Mouse (Mus musculus): ENCODE data around the gene Kif15. TPM values are rescaled to one million over a fixed set of nuclear protein-coding genes. Genes with fewer than 3 reads are reported as not detected.

Gene Kif15
- total RNA-seq, 2 experiments from 2014 or later, result 0.17 TPM; not detected in 1

DNA sequence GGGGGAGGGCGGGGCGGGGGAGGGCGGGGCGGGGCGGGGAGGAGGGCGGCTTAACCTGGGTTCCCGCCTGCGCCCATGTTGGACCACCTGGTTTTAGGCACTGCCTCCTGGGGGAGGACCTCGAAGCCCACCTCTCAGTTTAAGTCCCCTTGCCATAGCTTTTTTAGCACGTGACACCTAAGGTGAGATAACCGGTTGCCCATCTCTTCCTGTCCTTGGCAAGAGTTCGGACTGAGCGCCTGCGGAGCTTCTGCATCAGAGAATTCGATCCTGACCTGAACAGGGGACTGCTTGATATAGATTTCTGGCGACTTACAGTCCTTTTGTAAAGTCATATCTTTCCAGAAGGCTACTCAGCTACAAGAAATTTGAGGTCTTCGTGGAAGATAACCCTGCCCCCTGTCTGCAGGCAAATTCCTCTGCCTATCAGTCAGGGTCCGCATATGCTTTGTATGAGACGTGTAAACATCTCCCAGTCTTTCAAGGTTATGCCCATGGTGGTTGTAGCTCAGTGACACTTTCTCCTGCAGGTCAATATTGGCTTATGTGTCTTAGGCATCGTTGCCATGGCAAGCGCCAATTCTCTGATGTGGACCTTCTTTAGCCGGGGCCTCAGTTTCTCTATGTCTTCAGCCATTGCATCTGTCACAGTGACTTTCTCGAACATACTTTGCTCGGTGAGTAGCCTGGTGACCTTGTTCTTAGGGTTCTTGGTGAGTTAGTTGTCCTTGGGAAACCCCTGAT is 71.0 kb downstream of the Kif15 start:
- peak overlapping the region; percentile 95 for H3K4me3 ChIP-seq
- H3K27ac ChIP-seq, result peak overlapping the region; percentile 99
- intact Hi-C loops (cut with DNase I), result loop anchor here (5.0 kb wide), 1 partner anchor 70 kb away; the partner anchor contains the start of genes 1110059G10Rik and Kif15
- peak; percentile 5; the same call in 1 of the 2 replicates for TF ChIP-seq CTCF (IDR thresholded peaks at IDR 0.05)
- DNase-seq, result no peak

DNA sequence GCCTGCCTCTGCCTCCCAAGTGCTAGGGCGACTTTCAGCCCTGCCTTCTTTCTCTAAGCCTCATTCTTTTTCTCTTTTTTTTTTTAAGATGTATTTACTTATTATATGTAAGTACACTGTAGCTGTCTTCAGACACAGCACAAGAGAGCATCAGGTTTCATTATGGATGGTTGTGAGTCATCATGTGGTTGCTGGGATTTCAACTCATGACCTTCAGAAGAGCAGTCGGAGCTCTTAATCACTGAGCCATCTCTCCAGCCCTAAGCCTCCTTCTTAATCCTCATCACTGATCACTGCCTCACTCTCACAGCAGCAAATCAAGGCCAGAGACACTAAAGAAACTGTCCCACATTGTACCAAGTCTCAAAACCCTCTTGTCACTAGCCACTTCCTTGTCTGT is 73.4 kb downstream of the Kif15 start:
- Histone ChIP-seq H3K27ac (no peak overlapping the region), H3K4me3 (no peak overlapping the region)
- no peak for TF ChIP-seq CTCF (IDR thresholded peaks at IDR 0.05)
- no peak for DNase-seq
- intact Hi-C loops (cut with DNase I), result loop anchor here (5.0 kb wide), 1 partner anchor 72 kb away; the partner anchor contains the start of genes 1110059G10Rik and Kif15

GRCm38 (mm10) chr9:123031496-123032246 is 80.8 kb downstream of the Kif15 start:
- H3K27ac ChIP-seq, result no peak overlapping the region
- intact Hi-C loops (cut with DNase I), result no loop called here
- H3K4me3 ChIP-seq, result no peak overlapping the region
- DNase-seq, result no peak
- TF ChIP-seq CTCF (IDR thresholded peaks at IDR 0.05), result no peak

DNA sequence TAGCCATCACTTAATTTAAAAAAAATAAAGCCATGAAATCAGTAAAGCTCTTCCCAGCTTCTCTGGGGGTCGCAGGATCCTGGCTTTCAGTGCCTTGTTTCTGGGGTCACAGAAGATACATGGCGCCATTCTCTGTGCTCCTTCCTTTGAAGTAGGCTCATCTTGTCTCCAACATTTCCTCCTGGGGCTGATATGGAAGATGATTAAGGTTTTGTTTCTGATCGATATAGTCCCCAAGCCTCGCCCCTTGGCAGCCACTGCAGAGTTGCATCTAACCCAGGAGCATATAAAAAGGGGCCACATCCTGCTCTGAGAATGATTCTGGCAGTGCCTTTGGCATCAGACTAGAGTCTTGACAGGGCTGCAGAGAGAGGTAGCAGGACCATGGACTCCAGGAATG is 83.6 kb downstream of the Kif15 start, which contains the start of gene Tgm4:
TSS of gene Tgm4 (plus strand) at position 301 of the 400 bp plus-strand sequence.
- Histone ChIP-seq H3K4me3 (no peak within 1 kb of the TSS), H3K27ac (no peak within 1 kb of the TSS)
- TF ChIP-seq CTCF (IDR thresholded peaks at IDR 0.05), result no peak
- intact Hi-C loops (cut with DNase I), result no loop called here
- DNase-seq, result no peak

GRCm38 (mm10) chr9:123047665-123048064 is 96.8 kb downstream of the Kif15 start:
- no peak for TF ChIP-seq CTCF (IDR thresholded peaks at IDR 0.05)
- Histone ChIP-seq H3K4me3 (no peak overlapping the region), H3K27ac (no peak overlapping the region)
- DNase-seq, result no peak
- intact Hi-C loops (cut with DNase I), result no loop called here

DNA sequence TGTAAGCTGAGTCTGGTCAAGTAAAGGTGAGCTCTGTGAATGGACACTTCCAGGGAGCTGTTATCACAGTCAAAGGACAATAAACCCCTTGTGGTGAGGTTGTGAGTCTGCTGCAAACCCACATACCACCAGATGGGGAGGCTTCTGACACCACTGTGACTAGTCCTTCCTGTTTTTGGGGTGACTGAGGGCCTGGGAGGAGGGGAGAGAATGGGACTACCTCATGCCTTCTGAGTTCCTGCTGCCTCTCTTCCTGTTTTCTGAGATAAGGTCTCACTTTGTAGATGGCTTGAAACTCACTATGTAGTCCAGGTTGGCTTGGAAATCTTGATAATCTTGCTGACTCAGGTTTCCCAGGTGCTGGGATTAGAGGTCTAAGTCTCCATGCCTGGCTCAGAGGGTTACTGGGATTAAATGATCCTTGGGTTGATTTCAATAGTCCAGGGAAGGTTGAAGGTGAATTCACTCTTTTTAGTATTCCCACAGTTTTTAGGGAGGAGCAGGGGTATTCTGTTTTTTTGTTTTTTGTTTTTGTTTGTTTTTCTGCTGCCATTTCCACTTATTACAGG is 108.0 kb downstream of the Kif15 start:
- intact Hi-C loops (cut with DNase I), result no loop called here
- no peak for TF ChIP-seq CTCF (IDR thresholded peaks at IDR 0.05)
- H3K4me3 ChIP-seq, result no peak overlapping the region
- no peak overlapping the region for H3K27ac ChIP-seq
- no peak for DNase-seq

- H3K4me3 ChIP-seq, result no peak overlapping the region
- no peak for DNase-seq
- no peak for TF ChIP-seq CTCF (IDR thresholded peaks at IDR 0.05)
- intact Hi-C loops (cut with DNase I), result no loop called here
- H3K27ac ChIP-seq, result no peak overlapping the region
Observed at GRCm38 (mm10) chr9:123060172-123060571, 109.3 kb downstream of the Kif15 start.

Other genes with a start within 250 kb of the Kif15 start
- not detected for gene Topaz1, start 203.7 kb upstream of the Kif15 start, total RNA-seq (2021)
- gene Tcaim, start 145.5 kb upstream of the Kif15 start, total RNA-seq (2021), result 10 to 100 TPM; 20.8 to 31.7 TPM
- gene Gm35549, start 107.0 kb upstream of the Kif15 start, total RNA-seq (2021), result not detected
- gene Zfp445, start 85.0 kb upstream of the Kif15 start, total RNA-seq (2021), result 10 to 100 TPM; 39.0 to 39.5 TPM
- gene Zkscan7, start 65.4 kb upstream of the Kif15 start, total RNA-seq (2021), result 1 to 10 TPM; 3.3 to 4.2 TPM
- gene Zfp105, start 28.0 kb upstream of the Kif15 start, total RNA-seq (2021), result 1 to 10 TPM in 1 of 2 experiments, under 1 TPM in 1; 0.89 to 1.0 TPM
- 10 to 100 TPM; 10.4 to 11.3 TPM for gene 1110059G10Rik, start within 50 bp of the Kif15 start, total RNA-seq (2021)
- 10 to 100 TPM in 1 of 2 experiments, 1 to 10 TPM in 1; 9.2 to 10.5 TPM for gene Tmem42, start 70.3 kb downstream of the Kif15 start, total RNA-seq (2021)
- gene Tgm4, start 83.7 kb downstream of the Kif15 start, total RNA-seq (2021), result under 1 TPM in 1 of 2 experiments, not detected in 1; 0.56 TPM
- 10 to 100 TPM; 53.2 to 55.8 TPM for gene Zdhhc3, start 162.2 kb downstream of the Kif15 start, total RNA-seq (2021)
- 10 to 100 TPM; 18.3 to 21.3 TPM for gene Exosc7, start 162.2 kb downstream of the Kif15 start, total RNA-seq (2021)
- gene Clec3b, start 199.9 kb downstream of the Kif15 start, total RNA-seq (2021), result 10 to 100 TPM; 33.5 to 50.2 TPM